Mouse (Mus musculus) cortical plate, adult 2 months (tissue): ENCODE data around the gene Pls3.

ENCODE experiments used
- CTCF ChIP-seq: fragments of 200-500 bp; IDR thresholded peaks from 2 replicates; pipeline ENCODE4 v1.5.1; 2011; ENCODE audit warnings: mild to moderate bottlenecking, control low read depth, low read length; ENCODE audit not compliant: insufficient read depth; ENCODE audit errors: extremely low read depth
- POLR2A ChIP-seq: fragments of 200-500 bp; IDR thresholded peaks from 2 replicates; pipeline ENCODE4 v1.6.1; 2011; ENCODE audit warnings: mild to moderate bottlenecking, low read length, control low read depth; ENCODE audit not compliant: insufficient read depth; ENCODE audit errors: extremely low read depth

GRCm38 (mm10) chrX:75834836-75835235, 40.1 kb downstream of the Pls3 start:
- TF ChIP-seq POLR2A (no peak), CTCF (no peak)
